Mouse (Mus musculus) forelimb bud, embryonic 11.5 days (tissue): ENCODE results near the gene Efcab14.
A peak's percentile ranks its signal among the peaks of the same experiment; 100 is the strongest.

Source experiments
- DNase-seq: peaks from one replicate; pipeline ENCODE4 v3.0.0-alpha.2; 2012; ENCODE audit warnings: low read depth, low spot score

Gene Efcab14

GRCm38 (mm10) chr4:115777627-115778026, 40.1 kb downstream of the Efcab14 start:
- DNase-seq: no peak

DNA sequence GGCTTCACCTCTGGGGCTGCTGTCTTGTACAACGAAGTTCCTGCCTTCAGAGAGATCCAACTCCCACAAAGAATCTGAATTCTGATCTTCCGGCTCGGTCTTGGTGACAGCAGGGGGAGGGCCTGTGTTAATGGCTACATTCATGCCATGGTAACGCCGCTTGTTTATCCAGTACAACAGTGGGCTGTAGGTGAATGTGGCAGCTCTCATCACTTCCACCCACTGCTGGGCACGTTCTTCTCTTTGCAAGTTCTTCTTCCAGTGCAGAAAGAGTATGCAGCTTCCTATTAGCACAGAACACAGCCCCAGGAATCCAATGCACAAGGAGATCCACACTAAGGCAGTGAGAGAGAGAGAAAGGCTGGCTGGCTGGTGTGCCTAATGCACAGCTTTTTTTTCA, 42.7 kb downstream of the Efcab14 start:
- no peak for DNase-seq

GRCm38 (mm10) chr4:115780918-115781317, 43.4 kb downstream of the Efcab14 start, which contains the start of gene Tex38:
TSS of gene Tex38 (minus strand) at chr4:115781018.
- no peak for DNase-seq

- DNase-seq: no peak
Measured at GRCm38 (mm10) chr4:115782026-115782805, 44.7 kb downstream of the Efcab14 start.

- DNase-seq: peak; percentile 53
Measured at GRCm38 (mm10) chr4:115784769-115785510, 47.4 kb downstream of the Efcab14 start, which contains the start of gene Atpaf1. TSS of gene Atpaf1 (plus strand) at chr4:115784812.

GRCm38 (mm10) chr4:115785511-115786034, 48.0 kb downstream of the Efcab14 start:
- DNase-seq: no peak

DNA sequence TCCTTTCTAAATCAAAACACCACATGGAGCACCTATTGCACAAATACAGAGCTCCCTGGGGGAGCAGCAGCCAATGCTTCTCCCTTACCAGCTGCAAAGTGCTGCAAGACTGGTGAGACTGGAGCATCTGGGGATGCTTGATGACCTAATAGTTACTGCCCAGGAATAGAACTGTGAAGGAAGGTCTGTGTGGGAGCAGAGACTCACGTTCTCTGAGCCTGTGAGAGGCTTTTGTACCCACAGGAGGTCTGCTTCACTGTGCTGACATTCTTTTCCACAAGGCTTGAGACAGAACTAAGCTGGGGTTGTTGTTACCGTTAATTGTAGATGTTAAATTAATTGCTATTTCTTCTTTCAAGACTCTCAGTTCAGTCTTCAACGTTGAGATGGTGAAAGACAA, 53.3 kb downstream of the Efcab14 start:
- DNase-seq: no peak

GRCm38 (mm10) chr4:115795360-115795759, 57.8 kb downstream of the Efcab14 start:
- peak; percentile 23 for DNase-seq

- DNase-seq: no peak
Measured at GRCm38 (mm10) chr4:115799981-115800380, 62.4 kb downstream of the Efcab14 start.

- no peak for DNase-seq
Measured at GRCm38 (mm10) chr4:115812326-115812725, 74.8 kb downstream of the Efcab14 start.

DNA sequence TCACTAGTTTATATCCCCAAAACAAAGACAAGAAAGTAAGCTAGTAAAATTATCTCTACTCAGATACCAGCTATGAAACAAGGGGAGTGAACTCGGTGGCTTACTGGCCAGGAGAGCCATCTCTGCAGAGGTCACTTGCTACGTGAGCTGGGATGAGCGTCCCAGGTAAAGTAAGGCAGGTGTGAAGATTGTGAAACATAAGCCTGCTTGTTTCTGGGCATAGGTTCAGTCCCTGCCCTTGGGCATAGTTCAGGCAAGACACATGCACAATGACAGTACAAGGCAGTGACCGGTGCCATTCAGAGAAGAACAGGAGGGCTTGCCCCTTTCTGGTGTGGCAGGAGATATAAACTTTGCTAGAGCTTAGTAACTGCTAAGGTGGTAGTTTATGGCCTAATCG, 78.1 kb downstream of the Efcab14 start:
- no peak for DNase-seq

- DNase-seq: no peak
Measured at GRCm38 (mm10) chr4:115820199-115820598, 82.7 kb downstream of the Efcab14 start.

DNA sequence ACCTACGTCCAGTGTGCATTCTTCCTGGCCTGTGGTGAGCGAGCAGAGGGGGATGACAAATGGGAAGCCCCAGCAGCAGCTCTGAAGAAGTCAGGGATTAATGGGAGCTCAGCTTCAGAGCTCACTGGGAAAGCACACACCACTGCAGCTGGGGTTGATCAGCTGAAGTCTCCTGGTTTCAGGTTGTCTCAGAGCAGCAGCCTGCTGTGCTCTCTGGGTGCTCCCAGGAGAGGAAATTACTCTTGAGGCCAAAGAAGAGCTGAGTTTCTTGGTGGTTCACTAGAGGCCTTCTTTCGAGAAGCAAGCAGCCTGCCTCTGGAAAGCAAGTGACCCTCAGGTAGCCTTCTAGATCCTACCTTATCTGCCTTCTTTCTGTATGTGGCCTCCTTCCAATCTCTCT, 83.4 kb downstream of the Efcab14 start:
- DNase-seq: no peak

DNA sequence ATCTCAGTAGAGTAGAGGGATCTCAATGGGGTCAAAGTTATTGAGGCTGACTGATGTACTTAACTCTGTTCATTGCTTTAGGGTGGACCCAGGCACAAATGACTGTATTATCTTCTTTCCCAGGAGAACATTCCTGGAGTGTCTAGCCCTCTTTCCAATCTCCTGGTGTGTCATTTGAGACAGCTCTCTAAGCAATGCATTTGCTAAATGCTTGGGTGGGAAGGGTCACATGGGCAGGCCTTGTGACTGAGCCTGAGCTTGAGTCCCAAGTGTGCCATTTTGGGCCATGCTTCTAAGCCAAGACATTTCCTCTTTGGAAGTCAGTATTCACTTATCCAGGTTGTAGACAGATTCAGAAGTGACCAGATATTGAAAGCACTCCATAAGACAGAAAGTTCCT, 83.9 kb downstream of the Efcab14 start:
- DNase-seq: no peak

- no peak for DNase-seq
Measured at GRCm38 (mm10) chr4:115821928-115822327, 84.4 kb downstream of the Efcab14 start.

- DNase-seq: no peak
Measured at GRCm38 (mm10) chr4:115824178-115824577, 86.6 kb downstream of the Efcab14 start.

- no peak for DNase-seq
Measured at GRCm38 (mm10) chr4:115825271-115825670, 87.7 kb downstream of the Efcab14 start.
